Mouse (Mus musculus) stomach, postnatal 0 days (tissue): ENCODE results near the gene Rbms1.

Experiments
- CTCF ChIP-seq: IDR thresholded peaks from 2 replicates; pipeline ENCODE4 v1.5.1; 2016; ENCODE audit warnings: antibody characterized with exemption, low read depth, mild to moderate bottlenecking, moderate library complexity
- EP300 ChIP-seq: optimal IDR thresholded peaks from 2 replicates; pipeline ENCODE3; 2016; ENCODE audit warnings: antibody characterized with exemption

GRCm38 (mm10) chr2:60880789-60881570 lies 82.0 kb downstream of the Rbms1 start:
- TF ChIP-seq CTCF: no peak
- TF ChIP-seq EP300: no peak
